Mouse (Mus musculus) ES-Bruce4 (cell line): Measurements from ENCODE around the gene Elobl. TPM values are rescaled to one million over a fixed set of nuclear protein-coding genes. Genes with fewer than 3 reads are reported as not detected.

Experiments
- H3K27ac ChIP-seq: 2 replicates; pipeline ENCODE4 v1.5.1; 2012; ENCODE audit warnings: low read length, inconsistent platforms; ENCODE audit not compliant: insufficient read depth
- H3K27me3 ChIP-seq: 2 replicates; pipeline ENCODE4 v1.6.1; 2012; ENCODE audit warnings: mild to moderate bottlenecking, low read length, inconsistent platforms; ENCODE audit not compliant: control insufficient read depth, poor library complexity, insufficient read depth, severe bottlenecking
- H3K36me3 ChIP-seq: 2 replicates; pipeline ENCODE4 v1.6.1; 2012; ENCODE audit warnings: inconsistent platforms, mild to moderate bottlenecking, low read length, moderate library complexity; ENCODE audit not compliant: control insufficient read depth, poor library complexity, insufficient read depth, severe bottlenecking
- H3K4me1 ChIP-seq: one replicate; pipeline ENCODE4 v1.8.1; 2011; ENCODE audit warnings: low read length; ENCODE audit not compliant: control insufficient read depth, insufficient read depth
- H3K4me3 ChIP-seq: 2 replicates; pipeline ENCODE4 v1.5.1; 2011; ENCODE audit warnings: low read depth, mild to moderate bottlenecking, low read length
- H3K9ac ChIP-seq: 2 replicates; pipeline ENCODE4 v1.6.1; 2012; ENCODE audit warnings: low read depth, mild to moderate bottlenecking, inconsistent platforms; ENCODE audit not compliant: poor library complexity, severe bottlenecking
- H3K9me3 ChIP-seq: replicated peaks from 2 replicates; pipeline ENCODE4 v1.6.1; 2012; ENCODE audit warnings: mild to moderate bottlenecking, low read length, inconsistent platforms; ENCODE audit not compliant: control insufficient read depth, poor library complexity, insufficient read depth, severe bottlenecking
- CTCF ChIP-seq: IDR thresholded peaks from one replicate; pipeline ENCODE4 v1.8.1; 2011; ENCODE audit warnings: low read depth, low read length
- EP300 ChIP-seq: IDR thresholded peaks from 2 replicates; pipeline ENCODE4 v1.6.1; 2011; ENCODE audit warnings: low read depth, low read length; ENCODE audit not compliant: insufficient read depth
- POLR2A ChIP-seq: IDR thresholded peaks from one replicate; pipeline ENCODE4 v1.8.1; 2011; ENCODE audit warnings: low read length; ENCODE audit not compliant: insufficient read depth
- polyA plus RNA-seq: library from polyadenylated mRNA; stranded (reverse); fragments of >200 nt; gene quantifications from 2 replicates; pipeline ENCODE4 v1.2.4, GENCODE M21; 2011; ENCODE audit warnings: low read depth; ENCODE audit not compliant: missing spikeins, insufficient read depth, insufficient read length

Gene Elobl
- polyA plus RNA-seq, 1 experiment = 13.8 TPM

DNA sequence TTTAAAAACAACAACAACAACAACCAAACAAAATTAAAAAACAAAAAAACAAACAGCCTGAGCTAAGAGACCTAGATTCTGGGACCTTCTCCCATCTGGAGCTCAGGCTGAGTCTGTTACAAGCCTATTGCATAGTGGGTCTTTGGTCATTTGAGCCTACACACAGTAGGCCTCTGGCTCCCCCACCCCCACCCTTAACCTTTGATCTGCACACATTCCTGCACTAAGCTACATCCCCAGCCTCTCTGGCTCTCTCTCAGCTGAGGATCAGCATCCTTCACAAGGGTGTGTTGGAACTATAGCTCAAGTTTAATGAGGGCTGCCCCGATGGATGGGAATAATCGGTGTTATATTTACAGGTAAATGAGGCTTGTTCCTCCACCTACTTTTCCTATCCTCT, 28.9 kb upstream of the Elobl start:
- Histone ChIP-seq H3K9ac (peak overlapping the region; percentile 12), H3K4me3 (no peak overlapping the region)

DNA sequence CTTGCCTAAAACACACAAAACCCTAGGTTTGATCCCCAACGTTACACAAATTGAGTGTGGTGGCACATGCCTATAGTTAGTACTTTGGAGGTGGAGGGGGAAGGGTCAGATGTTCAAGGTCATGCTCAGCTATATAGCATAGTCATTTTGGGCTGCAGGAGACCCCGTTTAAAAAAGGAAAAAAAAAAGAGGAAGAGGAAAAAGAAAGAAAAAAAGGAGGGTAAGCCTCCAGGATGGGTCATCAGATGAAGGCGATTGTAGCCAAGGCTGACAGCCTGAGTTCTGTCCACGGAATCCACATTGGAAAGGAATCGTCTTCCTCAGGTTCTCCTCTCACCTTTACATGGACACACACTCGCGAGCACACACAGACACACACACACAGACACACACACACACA, 27.8 kb upstream of the Elobl start:
- Histone ChIP-seq H3K9ac (no peak overlapping the region), H3K27ac (peak overlapping the region; percentile 70), H3K4me1 (peaks cover 2% of the 10 kb centered on the region), H3K36me3 (peaks cover 5% of the 10 kb centered on the region; the same call in 1 of the 2 replicates), H3K4me3 (no peak overlapping the region), H3K9me3 (no peaks in the 10 kb centered on the region), H3K27me3 (no peaks in the 10 kb centered on the region)
- no peak for TF ChIP-seq EP300
- no peak for TF ChIP-seq CTCF
- no peak for TF ChIP-seq POLR2A

More for the DNA sequence above, 28.9 kb upstream of the Elobl start:
- Histone ChIP-seq H3K9me3 (no peaks in the 10 kb centered on the region), H3K4me1 (peaks cover 2% of the 10 kb centered on the region), H3K27ac (peak overlapping the region; percentile 94), H3K36me3 (peaks cover 3% of the 10 kb centered on the region; the same call in 1 of the 2 replicates), H3K27me3 (no peaks in the 10 kb centered on the region)
- no peak for TF ChIP-seq CTCF
- TF ChIP-seq EP300 = peak; percentile 68; the same call in 1 of the 2 replicates
- TF ChIP-seq POLR2A = no peak

- peak; percentile 71 for TF ChIP-seq CTCF
- TF ChIP-seq POLR2A = no peak
- peak; percentile 85 for TF ChIP-seq EP300
These were observed 26.9 kb upstream of the Elobl start for GRCm38 (mm10) chr11:88993625-88994024.

DNA sequence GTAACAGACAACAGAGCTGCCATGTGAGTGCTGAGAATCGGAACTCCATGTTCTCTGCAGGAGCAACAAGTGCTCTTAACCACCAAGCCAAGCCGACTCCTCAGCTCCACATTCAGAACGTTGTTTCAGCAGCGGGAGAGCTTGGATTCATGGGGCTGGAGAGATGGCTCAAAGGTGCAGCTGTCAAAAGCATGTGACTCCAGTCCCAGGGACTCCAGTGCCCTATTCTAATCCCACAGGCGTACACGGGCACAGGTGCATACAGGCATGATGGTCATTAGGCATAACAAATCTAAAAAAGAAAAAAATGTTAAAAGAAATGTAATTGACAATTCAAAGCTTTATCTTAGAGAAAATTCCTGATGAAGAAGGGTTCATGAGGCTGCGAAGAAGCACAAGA, 26.5 kb upstream of the Elobl start:
- Histone ChIP-seq H3K27me3 (no peaks in the 10 kb centered on the region), H3K4me1 (peaks cover 2% of the 10 kb centered on the region), H3K4me3 (no peak overlapping the region), H3K36me3 (peaks cover 12% of the 10 kb centered on the region), H3K27ac (no peak overlapping the region), H3K9ac (no peak overlapping the region), H3K9me3 (no peaks in the 10 kb centered on the region)
- TF ChIP-seq EP300 (no peak), POLR2A (no peak), CTCF (no peak)

More at GRCm38 (mm10) chr11:88993625-88994024, 26.9 kb upstream of the Elobl start:
- no peak overlapping the region for H3K9ac ChIP-seq
- H3K27ac ChIP-seq = 0 out of 2 replicates have a peak overlapping the region, but pooled peaks have one; percentile 70
- H3K4me1 ChIP-seq = peaks cover 2% of the 10 kb centered on the region
- no peaks in the 10 kb centered on the region for H3K9me3 ChIP-seq
- H3K36me3 ChIP-seq = peaks cover 9% of the 10 kb centered on the region
- no peaks in the 10 kb centered on the region for H3K27me3 ChIP-seq
- no peak overlapping the region for H3K4me3 ChIP-seq

DNA sequence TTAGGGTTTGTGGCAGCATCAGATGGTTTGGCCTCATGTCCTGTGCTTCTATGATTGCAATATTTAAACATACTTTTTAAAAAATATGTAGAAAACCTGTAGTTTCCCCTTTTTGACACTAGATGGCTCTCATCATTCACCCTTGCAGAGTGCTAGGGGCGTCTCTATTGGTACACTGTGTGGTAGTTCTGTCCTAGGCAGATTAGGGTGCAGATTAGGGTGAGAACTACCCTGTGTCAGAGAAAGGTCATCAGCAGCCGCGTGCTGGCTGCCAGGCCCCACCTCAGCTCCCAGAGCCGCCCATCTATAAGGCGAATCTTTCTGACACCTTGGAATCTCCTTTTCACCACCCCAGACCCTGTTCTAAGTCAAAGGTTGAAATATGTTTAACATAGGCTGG, 22.8 kb upstream of the Elobl start:
- Histone ChIP-seq H3K4me1 (peaks cover 2% of the 10 kb centered on the region), H3K36me3 (peaks cover 18% of the 10 kb centered on the region), H3K9ac (no peak overlapping the region)

GRCm38 (mm10) chr11:88988956-88989355, 22.2 kb upstream of the Elobl start:
- TF ChIP-seq EP300 (no peak), CTCF (no peak), POLR2A (no peak)
- Histone ChIP-seq H3K36me3 (peaks cover 23% of the 10 kb centered on the region), H3K4me1 (peaks cover 2% of the 10 kb centered on the region), H3K27me3 (no peaks in the 10 kb centered on the region), H3K4me3 (no peak overlapping the region), H3K27ac (no peak overlapping the region), H3K9me3 (no peaks in the 10 kb centered on the region), H3K9ac (no peak overlapping the region)

More for the DNA sequence above, 22.8 kb upstream of the Elobl start:
- H3K27ac ChIP-seq = peak overlapping the region; percentile 26; the same call in 1 of the 2 replicates
- H3K4me3 ChIP-seq = no peak overlapping the region
- TF ChIP-seq CTCF = no peak
- TF ChIP-seq EP300 = no peak
- TF ChIP-seq POLR2A = no peak
- no peaks in the 10 kb centered on the region for H3K9me3 ChIP-seq
- no peaks in the 10 kb centered on the region for H3K27me3 ChIP-seq
